Mouse (Mus musculus): ENCODE data around the gene Cdc42ep2. TPM values are rescaled to one million over a fixed set of nuclear protein-coding genes. Genes with fewer than 3 reads are reported as not detected.

The Cdc42ep2 gene
- total and polyA plus RNA-seq, 3 experiments = 1.1 to 1.7 TPM; not detected in 1

DNA sequence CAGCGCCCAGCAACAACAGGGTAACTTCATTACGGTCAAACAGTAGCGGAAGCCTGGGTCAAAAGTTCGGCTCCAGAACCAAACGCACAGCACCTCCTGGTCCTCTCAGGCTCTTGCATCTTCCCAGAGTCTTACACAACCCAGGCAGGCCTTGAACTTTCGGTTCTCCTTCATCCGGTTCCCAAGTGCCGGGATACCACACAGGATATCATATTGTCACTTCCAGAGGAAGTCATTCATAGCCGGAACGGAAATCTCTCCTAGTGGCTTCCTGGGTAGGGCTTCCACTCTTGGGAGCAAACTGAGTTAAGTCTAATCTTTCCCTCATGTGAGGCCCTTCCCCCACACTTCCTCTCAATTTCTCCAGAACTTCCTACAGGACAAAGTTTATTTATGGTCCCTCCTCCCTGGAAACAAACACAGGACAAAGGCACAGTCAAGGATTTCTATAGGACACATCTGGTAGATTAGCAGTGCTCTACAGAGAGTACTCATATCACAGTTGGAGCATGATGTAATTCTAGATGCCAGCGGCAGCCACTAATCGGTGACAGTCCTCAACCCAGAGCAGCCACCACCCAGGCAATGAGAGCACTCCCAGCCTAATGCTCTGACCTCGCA, 27.6 kb upstream of the Cdc42ep2 start:
- H3K27ac ChIP-seq (ENCODE audit: control insufficient read depth, low read depth, low read length) = no peak overlapping the region
- H3K36me3 ChIP-seq (ENCODE audit: control insufficient read depth in 1 of 2, insufficient read depth in 2 of 2, low read length in 2 of 2) = peaks cover 0 to 13% of the 10 kb centered on the region in 2 experiments; a peak in 2 of 4 replicates

DNA sequence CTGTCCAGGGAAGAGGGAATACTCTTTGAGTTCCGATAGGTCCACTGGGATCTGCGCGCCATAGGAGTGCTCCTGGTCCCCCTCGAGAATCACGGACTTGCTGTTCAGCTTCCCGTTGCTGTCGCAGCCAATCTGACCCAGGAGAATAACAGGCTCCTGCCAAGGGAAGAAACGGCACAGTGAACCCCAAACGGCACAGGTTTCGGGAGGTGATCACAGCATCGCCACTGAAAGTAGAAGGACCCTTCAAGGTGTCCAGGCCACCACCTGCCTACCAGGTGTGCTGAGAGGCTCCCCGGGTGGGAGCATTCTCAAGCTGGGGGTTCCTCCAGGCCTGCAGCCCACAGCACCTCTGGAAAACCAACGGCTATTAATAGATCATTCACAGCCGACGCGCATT, 27.0 kb upstream of the Cdc42ep2 start:
- TF ChIP-seq ZNF384 (IDR thresholded peaks at IDR 0.05; ENCODE audit: low read depth, low read length) (no peak), POLR2AphosphoS2 (IDR thresholded peaks at IDR 0.05; ENCODE audit: low read length) (no peak), MAZ (IDR thresholded peaks at IDR 0.05; ENCODE audit: low read depth, low read length) (no peak), HCFC1 (IDR thresholded peaks at IDR 0.05; ENCODE audit: low read depth, low read length) (no peak), CHD2 (IDR thresholded peaks at IDR 0.05; ENCODE audit: low read length) (no peak), MAFK (IDR thresholded peaks at IDR 0.05; ENCODE audit: borderline replicate concordance, low read depth, low read length) (no peak), POLR2A (IDR thresholded peaks at IDR 0.05; ENCODE audit: control insufficient read depth in 1 of 2, insufficient read depth in 1 of 2, low read depth in 1 of 2, low read length in 2 of 2, poor library complexity in 1 of 2) (no peak), TAL1 (IDR thresholded peaks at IDR 0.05; ENCODE audit: low read length) (no peak), E2F4 (IDR thresholded peaks at IDR 0.05; ENCODE audit: borderline replicate concordance, low read depth, low read length) (no peak), CTCF (IDR thresholded peaks at IDR 0.05 in 2 of 3, conservative IDR thresholded peaks at IDR 0.05 in 1 of 3; ENCODE audit: control insufficient read depth in 1 of 3, insufficient read depth in 1 of 3, low read depth in 2 of 3, low read length in 3 of 3, poor library complexity in 1 of 3, severe bottlenecking in 1 of 3) (no peak), NRF1 (IDR thresholded peaks at IDR 0.05; ENCODE audit: insufficient read depth, low read depth, low read length, poor library complexity, severe bottlenecking) (no peak), KAT2A (conservative IDR thresholded peaks at IDR 0.05; ENCODE audit: low read depth, low read length) (no peak), ZMIZ1 (IDR thresholded peaks at IDR 0.05; ENCODE audit: low read depth, low read length) (no peak), TCF12 (IDR thresholded peaks at IDR 0.05; ENCODE audit: low read depth, low read length) (no peak), ZKSCAN1 (IDR thresholded peaks at IDR 0.05; ENCODE audit: low read depth, low read length) (no peak), MAX (IDR thresholded peaks at IDR 0.05; ENCODE audit: low read length) (no peak), CHD1 (IDR thresholded peaks at IDR 0.05; ENCODE audit: low read depth, low read length) (no peak), RAD21 (IDR thresholded peaks at IDR 0.05; ENCODE audit: low read depth, low read length) (no peak)
- no peaks in the 10 kb centered on the region for H3K79me2 ChIP-seq (ENCODE audit: control insufficient read depth, insufficient read depth, low read length, poor library complexity)
- H3K4me3 ChIP-seq (ENCODE audit: control insufficient read depth in 1 of 2, insufficient read depth in 1 of 2, low read depth in 2 of 2, low read length in 2 of 2) = no peak overlapping the region
- DNase-seq (ENCODE audit: low read depth, low spot score) = no peak
- H3K4me1 ChIP-seq (ENCODE audit: control insufficient read depth in 1 of 2, insufficient read depth in 2 of 2, low read length in 2 of 2) = no peaks in the 10 kb centered on the region
- no peaks in the 10 kb centered on the region for H3K9me3 ChIP-seq (replicated peaks; ENCODE audit: insufficient read depth, low read length)
- H3K36me3 ChIP-seq (ENCODE audit: control insufficient read depth in 1 of 2, insufficient read depth in 2 of 2, low read length in 2 of 2) = peaks cover 0 to 13% of the 10 kb centered on the region in 2 experiments; a peak in 2 of 4 replicates
- no peaks in the 10 kb centered on the region for H3K27me3 ChIP-seq (ENCODE audit: control insufficient read depth in 1 of 2, insufficient read depth in 2 of 2, low read length in 2 of 2)
- H3K9ac ChIP-seq (ENCODE audit: control insufficient read depth, low read depth, low read length, poor library complexity, severe bottlenecking) = no peak overlapping the region
- no peak overlapping the region for H3K27ac ChIP-seq (ENCODE audit: control insufficient read depth, low read depth, low read length)

More for the DNA sequence above, 27.6 kb upstream of the Cdc42ep2 start:
- Histone ChIP-seq H3K4me3 (ENCODE audit: control insufficient read depth in 1 of 2, insufficient read depth in 1 of 2, low read depth in 2 of 2, low read length in 2 of 2) (no peak overlapping the region), H3K4me1 (ENCODE audit: control insufficient read depth in 1 of 2, insufficient read depth in 2 of 2, low read length in 2 of 2) (no peaks in the 10 kb centered on the region), H3K79me2 (ENCODE audit: control insufficient read depth, insufficient read depth, low read length, poor library complexity) (no peaks in the 10 kb centered on the region), H3K27me3 (ENCODE audit: control insufficient read depth in 1 of 2, insufficient read depth in 2 of 2, low read length in 2 of 2) (no peaks in the 10 kb centered on the region), H3K9ac (ENCODE audit: control insufficient read depth, low read depth, low read length, poor library complexity, severe bottlenecking) (no peak overlapping the region), H3K9me3 (replicated peaks; ENCODE audit: insufficient read depth, low read length) (no peaks in the 10 kb centered on the region)
- TF ChIP-seq EP300 (IDR thresholded peaks at IDR 0.05; ENCODE audit: low read depth in 1 of 2, low read length in 2 of 2) (no peak), TBP (IDR thresholded peaks at IDR 0.05; ENCODE audit: low read depth, low read length) (no peak), USF2 (IDR thresholded peaks at IDR 0.05; ENCODE audit: borderline replicate concordance in 1 of 2, insufficient read depth in 1 of 2, low read depth in 1 of 2, low read length in 2 of 2) (no peak), KAT2A (conservative IDR thresholded peaks at IDR 0.05; ENCODE audit: low read depth, low read length) (no peak), CHD1 (IDR thresholded peaks at IDR 0.05; ENCODE audit: low read depth, low read length) (no peak), JUND (IDR thresholded peaks at IDR 0.05; ENCODE audit: low read depth, low read length) (no peak), MAZ (IDR thresholded peaks at IDR 0.05; ENCODE audit: low read depth, low read length) (no peak), MAFK (IDR thresholded peaks at IDR 0.05; ENCODE audit: borderline replicate concordance, low read depth, low read length) (no peak), MYC (IDR thresholded peaks at IDR 0.05; ENCODE audit: low read depth, low read length) (no peak), NRF1 (IDR thresholded peaks at IDR 0.05; ENCODE audit: insufficient read depth, low read depth, low read length, poor library complexity, severe bottlenecking) (no peak), MXI1 (IDR thresholded peaks at IDR 0.05; ENCODE audit: low read depth, low read length) (no peak), RCOR1 (IDR thresholded peaks at IDR 0.05; ENCODE audit: low read depth, low read length) (no peak), CHD2 (IDR thresholded peaks at IDR 0.05; ENCODE audit: low read length) (no peak), HCFC1 (IDR thresholded peaks at IDR 0.05; ENCODE audit: low read depth, low read length) (no peak), E2F4 (IDR thresholded peaks at IDR 0.05; ENCODE audit: borderline replicate concordance, low read depth, low read length) (no peak), TAL1 (IDR thresholded peaks at IDR 0.05; ENCODE audit: low read length) (no peak), NELFE (IDR thresholded peaks at IDR 0.05; ENCODE audit: low read depth, low read length) (no peak), ZNF384 (IDR thresholded peaks at IDR 0.05; ENCODE audit: low read depth, low read length) (no peak), TCF12 (IDR thresholded peaks at IDR 0.05; ENCODE audit: low read depth, low read length) (no peak), GATA1 (IDR thresholded peaks at IDR 0.05; ENCODE audit: low read depth, low read length) (no peak)
- no peak for DNase-seq (ENCODE audit: low read depth, low spot score)
